In genomic region chr11:55208001-55208690, GRCm38 (mm10) we compare ENCODE assay signal across 14 mouse cellular contexts. TPM values are rescaled to one million over a fixed set of nuclear protein-coding genes. Genes with fewer than 3 reads are reported as not detected.
DNase-seq lines count a peak whose midpoint lies in the region; ATAC-seq and TF ChIP-seq lines count a peak whose summit lies in the region.
"Had no signal": no experiment of that assay in that cellular context is flagged by ENCODE, and none has a peak within 500 bp of the region (broad histone marks: within the 10 kb centered on the region; RNA-seq: fewer than 3 reads in every experiment).

No protein-coding gene starts in this region.

- no peak overlapping the region for H3K9ac ChIP-seq in lung, postnatal 0 days (replicated peaks; ENCODE audit: low read depth)
- H3K9ac ChIP-seq in forebrain, postnatal 0 days: no peak overlapping the region
- H3K9ac ChIP-seq: embryonic facial prominence, embryonic 12.5 days had no signal

- no peak for ATAC-seq in lung, postnatal 0 days
- peak; percentile 77 for ATAC-seq in granulocyte monocyte progenitor cell, adult 5-6 weeks (replicated peaks; ENCODE audit: poor library complexity, severe bottlenecking)
- ATAC-seq in forebrain, postnatal 0 days: no peak

- 51% methylated on average over 6 of the region's 6 CpGs for WGBS in lung, postnatal 0 days
- WGBS in forebrain, postnatal 0 days: 65% methylated on average over 6 of the region's 6 CpGs

- no peaks in the 10 kb centered on the region for H3K27me3 ChIP-seq in lung, postnatal 0 days (replicated peaks; ENCODE audit: insufficient read depth, low read length)
- H3K27me3 ChIP-seq in forebrain, postnatal 0 days (ENCODE audit: insufficient read depth, low read length): no peaks in the 10 kb centered on the region
- H3K27me3 ChIP-seq: embryonic facial prominence, embryonic 12.5 days had no signal

- no peak for TF ChIP-seq CTCF in lung, postnatal 0 days (IDR thresholded peaks at IDR 0.05)
- TF ChIP-seq CTCF in forebrain, postnatal 0 days (IDR thresholded peaks at IDR 0.05; ENCODE audit: low read depth): no peak

- no peak overlapping the region for H3K27ac ChIP-seq in lung, postnatal 0 days (ENCODE audit: low read length)
- H3K27ac ChIP-seq in forebrain, postnatal 0 days (ENCODE audit: low read depth, low read length): no peak overlapping the region
- H3K27ac ChIP-seq: embryonic facial prominence, embryonic 12.5 days had no signal

- no peak overlapping the region for H3K4me2 ChIP-seq in lung, postnatal 0 days (replicated peaks; ENCODE audit: low read depth, low read length)
- H3K4me2 ChIP-seq in forebrain, postnatal 0 days (ENCODE audit: low read depth): no peak overlapping the region
- H3K4me2 ChIP-seq: embryonic facial prominence, embryonic 12.5 days had no signal

- H3K4me1 ChIP-seq in lung, postnatal 0 days (ENCODE audit: insufficient read depth, low read depth, low read length): no peaks in the 10 kb centered on the region
- H3K4me1 ChIP-seq in forebrain, postnatal 0 days (ENCODE audit: insufficient read depth): peaks cover 10% of the 10 kb centered on the region; the same call in 1 of the 2 replicates

- H3K9me3 ChIP-seq in lung, postnatal 0 days (ENCODE audit: low read length): no peaks in the 10 kb centered on the region
- H3K9me3 ChIP-seq in forebrain, postnatal 0 days (ENCODE audit: low read length): no peaks in the 10 kb centered on the region
- H3K9me3 ChIP-seq: embryonic facial prominence, embryonic 12.5 days had no signal

- H3K4me3 ChIP-seq in lung, postnatal 0 days (ENCODE audit: low read depth, low read length): no peak overlapping the region
- H3K4me3 ChIP-seq in forebrain, postnatal 0 days (ENCODE audit: low read depth, low read length): no peak overlapping the region
- H3K4me3 ChIP-seq: embryonic facial prominence, embryonic 12.5 days had no signal

- H3K36me3 ChIP-seq in lung, postnatal 0 days (ENCODE audit: insufficient read depth, low read length): no peaks in the 10 kb centered on the region
- H3K36me3 ChIP-seq in forebrain, postnatal 0 days (ENCODE audit: insufficient read depth): no peaks in the 10 kb centered on the region
- H3K36me3 ChIP-seq: embryonic facial prominence, embryonic 12.5 days had no signal

- DNase-seq in lung, postnatal 25 days (ENCODE audit: low spot score): peak; percentile 34
- no peak for DNase-seq in lung, postnatal 0 days (ENCODE audit: low spot score)
- DNase-seq in kidney, postnatal 36 days: peak; percentile 47 to 56
- DNase-seq in skeletal muscle tissue, adult 2 months (ENCODE audit: low read depth, low spot score): peak; percentile 23
- no peak for DNase-seq in forebrain, postnatal 0 days
- DNase-seq in T-cell, adult 2 months (ENCODE audit: low spot score): no peak
- DNase-seq in spleen, adult 12 weeks (ENCODE audit: low spot score): no peak
- DNase-seq: cerebellum, adult 8-10 months had no signal

- no peak for TF ChIP-seq EP300 in lung, postnatal 0 days (IDR thresholded peaks at IDR 0.05)

RNA-seq across cellular contexts. Expression of gene Slc36a1, which starts 4.0 kb away (rescaled TPM):
- 1.7 and 1.8 TPM in 2 replicates for polyA plus RNA-seq in lung, postnatal 0 days (2015; fragmentation: Nextera tagmentation; extraction: Ambion mirVana)
- total RNA-seq in granulocyte monocyte progenitor cell, adult 5-6 weeks (2014; fragmentation: Nextera tagmentation): 52.6 and 53.3 TPM in 2 replicates
- total RNA-seq in granulocyte monocyte progenitor cell, adult 5-6 weeks (2017): 11.4 and 12.9 TPM in 2 replicates
- 14.1 and 19.0 TPM in 2 replicates for total RNA-seq in forebrain, postnatal 0 days (2014; rRNA removed)
- 1.0 and 1.5 TPM in 2 replicates for polyA plus RNA-seq in forebrain, postnatal 0 days (2015; fragmentation: Nextera tagmentation; extraction: Ambion mirVana)

RNA-seq across cellular contexts. Expression of gene Slc36a2, which starts 23.3 kb away (rescaled TPM):
- polyA plus RNA-seq in lung, postnatal 0 days (2015; fragmentation: Nextera tagmentation; extraction: Ambion mirVana): 25.4 and 32.4 TPM in 2 replicates
- total RNA-seq in granulocyte monocyte progenitor cell, adult 5-6 weeks (2014; fragmentation: Nextera tagmentation): 6.5 and 7.6 TPM in 2 replicates
- total RNA-seq in granulocyte monocyte progenitor cell, adult 5-6 weeks (2017): 1.9 and 2.8 TPM in 2 replicates
- 0.69 and 1.4 TPM in 2 replicates for total RNA-seq in forebrain, postnatal 0 days (2014; rRNA removed)
- polyA plus RNA-seq in forebrain, postnatal 0 days (2015; fragmentation: Nextera tagmentation; extraction: Ambion mirVana): 0.08 and 0.40 TPM in 2 replicates

RNA-seq across cellular contexts. Expression of gene Slc36a3, which starts 56.6 kb away (rescaled TPM):
- polyA plus RNA-seq in lung, postnatal 0 days (2015; fragmentation: Nextera tagmentation; extraction: Ambion mirVana): 0.07 TPM in 1 of 2 replicates, not detected in the other
- total RNA-seq in granulocyte monocyte progenitor cell, adult 5-6 weeks (2014; fragmentation: Nextera tagmentation): not detected in 2 replicates
- not detected in 2 replicates for total RNA-seq in granulocyte monocyte progenitor cell, adult 5-6 weeks (2017)
- total RNA-seq in forebrain, postnatal 0 days (2014; rRNA removed): not detected in 2 replicates
- not detected in 2 replicates for polyA plus RNA-seq in forebrain, postnatal 0 days (2015; fragmentation: Nextera tagmentation; extraction: Ambion mirVana)
- total RNA-seq: left cerebral cortex, postnatal 14 days had no signal
- polyA plus RNA-seq: embryonic facial prominence, embryonic 12.5 days; frontal cortex, adult 2 months; heart, embryonic 16.5 days; neural tube, embryonic 11.5 days had no signal

Comparison
In these comparisons a context has a peak if more than half of its experiments do, and no peak if none do; other contexts are left out.
1. DNase-seq: peak in lung, postnatal 25 days (single experiment), kidney, postnatal 36 days (2 of 2) and skeletal muscle tissue, adult 2 months (single experiment); none in lung, postnatal 0 days (single experiment), forebrain, postnatal 0 days (single experiment), T-cell, adult 2 months (single experiment) and spleen, adult 12 weeks (single experiment).